Comparison of ENCODE assay signal across 14 mouse cellular contexts in the genomic region with DNA sequence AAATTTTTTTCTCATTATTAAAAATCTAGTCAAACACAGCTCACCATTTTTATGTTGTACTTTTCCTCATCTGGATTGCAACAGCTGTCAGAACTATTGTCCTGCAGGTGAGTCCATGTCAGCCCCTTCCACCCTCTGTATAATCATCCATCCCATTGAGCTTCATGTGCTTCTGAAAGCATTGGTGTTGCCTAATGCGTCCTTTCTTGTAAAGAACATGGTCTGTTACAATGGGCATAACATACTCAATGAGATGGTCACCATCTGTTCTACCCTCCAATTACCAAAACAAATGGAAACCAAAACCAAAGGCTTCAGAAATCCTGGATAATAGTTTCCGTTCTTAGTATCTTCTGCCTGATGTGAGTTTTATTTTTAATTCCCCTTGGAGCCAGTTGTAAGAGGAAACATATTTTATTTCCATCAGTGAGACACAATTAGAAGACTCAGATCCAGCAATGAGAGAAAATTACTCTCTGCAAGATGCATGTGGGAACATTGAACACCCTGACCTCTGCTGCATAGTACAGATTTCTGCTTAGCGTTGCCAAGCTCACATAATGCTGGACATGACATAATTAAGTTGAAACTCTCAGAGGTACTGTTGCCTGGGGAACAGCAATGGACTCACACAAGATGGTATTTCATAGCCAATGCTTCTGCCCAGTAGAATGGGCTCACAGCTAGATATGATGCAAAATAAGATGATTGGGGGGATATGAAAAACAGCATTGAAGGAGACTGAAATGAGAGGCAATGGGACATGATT.
A peak's percentile ranks its signal among the peaks of the same experiment; 100 is the strongest.
DNase-seq lines count a peak whose midpoint lies in the region; ATAC-seq and TF ChIP-seq lines count a peak whose summit lies in the region.
"Had no signal": no experiment of that assay in that cellular context is flagged by ENCODE, and none has a peak within 500 bp of the region (broad histone marks: within the 10 kb centered on the region; RNA-seq: fewer than 3 reads in every experiment).

No protein-coding gene starts in this region.

- no peaks in the 10 kb centered on the region for H3K36me3 ChIP-seq in embryonic facial prominence, embryonic 14.5 days (ENCODE audit: control insufficient read depth, insufficient read depth, low read length)
- no peaks in the 10 kb centered on the region for H3K36me3 ChIP-seq in embryonic facial prominence, embryonic 10.5 days (replicated peaks)
- H3K36me3 ChIP-seq in limb, embryonic 14.5 days (ENCODE audit: control insufficient read depth, insufficient read depth, low read length): no peaks in the 10 kb centered on the region
- H3K36me3 ChIP-seq in limb, embryonic 10.5 days: no peaks in the 10 kb centered on the region
- H3K36me3 ChIP-seq in forebrain, embryonic 15.5 days: no peaks in the 10 kb centered on the region
- H3K36me3 ChIP-seq in liver, postnatal 0 days (replicated peaks; ENCODE audit: insufficient read depth, low read length): no peaks in the 10 kb centered on the region
- H3K36me3 ChIP-seq: heart, embryonic 13.5 days; limb, embryonic 15.5 days had no signal

- no peak for TF ChIP-seq POLR2A in limb, embryonic 14.5 days (IDR thresholded peaks at IDR 0.05; ENCODE audit: borderline replicate concordance, extremely low read depth, insufficient read depth, insufficient read length)

- no peak overlapping the region for H3K9ac ChIP-seq in embryonic facial prominence, embryonic 14.5 days (ENCODE audit: low read depth, low read length)
- H3K9ac ChIP-seq in limb, embryonic 14.5 days (ENCODE audit: low read depth, low read length, severe bottlenecking): no peak overlapping the region
- H3K9ac ChIP-seq in forebrain, embryonic 15.5 days (replicated peaks): no peak overlapping the region
- no peak overlapping the region for H3K9ac ChIP-seq in liver, postnatal 0 days (replicated peaks)
- H3K9ac ChIP-seq: heart, embryonic 13.5 days; limb, embryonic 15.5 days had no signal

- H3K4me2 ChIP-seq in embryonic facial prominence, embryonic 14.5 days (ENCODE audit: low read depth, low read length): no peak overlapping the region
- H3K4me2 ChIP-seq in limb, embryonic 14.5 days (replicated peaks; ENCODE audit: low read depth, low read length, severe bottlenecking): no peak overlapping the region
- H3K4me2 ChIP-seq in forebrain, embryonic 15.5 days (replicated peaks): no peak overlapping the region
- no peak overlapping the region for H3K4me2 ChIP-seq in liver, postnatal 0 days (ENCODE audit: low read depth, low read length)
- H3K4me2 ChIP-seq: heart, embryonic 13.5 days; limb, embryonic 15.5 days had no signal

- H3K4me1 ChIP-seq in embryonic facial prominence, embryonic 14.5 days (ENCODE audit: control insufficient read depth, insufficient read depth, low read length): no peaks in the 10 kb centered on the region
- no peaks in the 10 kb centered on the region for H3K4me1 ChIP-seq in embryonic facial prominence, embryonic 10.5 days
- H3K4me1 ChIP-seq in limb, embryonic 14.5 days (ENCODE audit: control insufficient read depth, insufficient read depth, low read length): no peaks in the 10 kb centered on the region
- no peaks in the 10 kb centered on the region for H3K4me1 ChIP-seq in limb, embryonic 10.5 days
- no peaks in the 10 kb centered on the region for H3K4me1 ChIP-seq in forebrain, embryonic 15.5 days
- H3K4me1 ChIP-seq in liver, postnatal 0 days (ENCODE audit: insufficient read depth): no peaks in the 10 kb centered on the region
- H3K4me1 ChIP-seq: heart, embryonic 13.5 days; limb, embryonic 15.5 days had no signal

- DNase-seq in embryonic facial prominence, embryonic 14.5 days (ENCODE audit: low spot score): peak; percentile 48
- no peak for DNase-seq in embryonic facial prominence, embryonic 10.5 days (ENCODE audit: low spot score)
- no peak for DNase-seq in limb, embryonic 14.5 days (ENCODE audit: low spot score)
- DNase-seq in limb, embryonic 10.5 days (ENCODE audit: low spot score): no peak
- DNase-seq in skeletal muscle tissue, adult 2 months (ENCODE audit: low read depth, low spot score): peak; percentile 3
- no peak for DNase-seq in liver, postnatal 0 days
- DNase-seq: kidney, adult 9 months; lung, adult 2 months; thymus, postnatal 14 days had no signal

- H3K4me3 ChIP-seq in embryonic facial prominence, embryonic 14.5 days (ENCODE audit: low read depth, low read length): no peak overlapping the region
- H3K4me3 ChIP-seq in embryonic facial prominence, embryonic 10.5 days: no peak overlapping the region
- no peak overlapping the region for H3K4me3 ChIP-seq in limb, embryonic 14.5 days (replicated peaks; ENCODE audit: low read length)
- no peak overlapping the region for H3K4me3 ChIP-seq in limb, embryonic 10.5 days
- no peak overlapping the region for H3K4me3 ChIP-seq in forebrain, embryonic 15.5 days
- H3K4me3 ChIP-seq in liver, postnatal 0 days (ENCODE audit: low read depth, low read length): no peak overlapping the region
- H3K4me3 ChIP-seq: heart, embryonic 13.5 days; limb, embryonic 15.5 days had no signal

- ATAC-seq in embryonic facial prominence, embryonic 14.5 days (ENCODE audit: low read depth): peak; percentile 70; the same call in 1 of the 2 replicates
- peak; percentile 41; the same call in 1 of the 2 replicates for ATAC-seq in limb, embryonic 14.5 days (ENCODE audit: low FRiP score, low read depth)
- peak; percentile 61; the same call in 1 of the 2 replicates for ATAC-seq in forebrain, embryonic 15.5 days (replicated peaks)
- ATAC-seq in liver, postnatal 0 days: no peak
- ATAC-seq: activated CD4-positive, CD25-positive, alpha-beta regulatory T cell, adult 4 months had no signal

- H3K27ac ChIP-seq in embryonic facial prominence, embryonic 14.5 days (replicated peaks; ENCODE audit: low read depth, low read length): no peak overlapping the region
- no peak overlapping the region for H3K27ac ChIP-seq in embryonic facial prominence, embryonic 10.5 days (replicated peaks)
- no peak overlapping the region for H3K27ac ChIP-seq in limb, embryonic 14.5 days (replicated peaks; ENCODE audit: low read depth, low read length)
- H3K27ac ChIP-seq in limb, embryonic 10.5 days: no peak overlapping the region
- H3K27ac ChIP-seq in forebrain, embryonic 15.5 days (replicated peaks): no peak overlapping the region
- no peak overlapping the region for H3K27ac ChIP-seq in liver, postnatal 0 days (ENCODE audit: low read depth)
- H3K27ac ChIP-seq: heart, embryonic 13.5 days; limb, embryonic 15.5 days; macrophage had no signal

- H3K9me3 ChIP-seq in embryonic facial prominence, embryonic 14.5 days (ENCODE audit: control insufficient read depth, low read length): no peaks in the 10 kb centered on the region
- H3K9me3 ChIP-seq in embryonic facial prominence, embryonic 10.5 days: no peaks in the 10 kb centered on the region
- H3K9me3 ChIP-seq in limb, embryonic 14.5 days (ENCODE audit: control insufficient read depth, low read length): no peaks in the 10 kb centered on the region
- no peaks in the 10 kb centered on the region for H3K9me3 ChIP-seq in limb, embryonic 10.5 days (replicated peaks)
- H3K9me3 ChIP-seq in forebrain, embryonic 15.5 days: no peaks in the 10 kb centered on the region
- H3K9me3 ChIP-seq in liver, postnatal 0 days (ENCODE audit: low read length): no peaks in the 10 kb centered on the region
- H3K9me3 ChIP-seq: heart, embryonic 13.5 days; limb, embryonic 15.5 days had no signal

- TF ChIP-seq CTCF in liver, postnatal 0 days (IDR thresholded peaks at IDR 0.05; ENCODE audit: low read depth): no peak

- WGBS in embryonic facial prominence, embryonic 14.5 days: 62% methylated on average over 3 of the region's 3 CpGs
- 76% methylated on average over 3 of the region's 3 CpGs for WGBS in embryonic facial prominence, embryonic 10.5 days
- 81% methylated on average over 3 of the region's 3 CpGs for WGBS in limb, embryonic 14.5 days
- 94% methylated on average over 3 of the region's 3 CpGs for WGBS in limb, embryonic 10.5 days
- WGBS in forebrain, embryonic 15.5 days: 48% methylated on average over 3 of the region's 3 CpGs
- WGBS in liver, postnatal 0 days (ENCODE audit: insufficient replicate concordance): 68% methylated on average over 3 of the region's 3 CpGs

- no peaks in the 10 kb centered on the region for H3K27me3 ChIP-seq in embryonic facial prominence, embryonic 14.5 days (replicated peaks; ENCODE audit: control insufficient read depth, insufficient read depth, low read length)
- no peaks in the 10 kb centered on the region for H3K27me3 ChIP-seq in embryonic facial prominence, embryonic 10.5 days (replicated peaks; ENCODE audit: low read depth, poor library complexity, severe bottlenecking)
- H3K27me3 ChIP-seq in limb, embryonic 14.5 days (ENCODE audit: control insufficient read depth, insufficient read depth, low read length): no peaks in the 10 kb centered on the region
- H3K27me3 ChIP-seq in limb, embryonic 10.5 days (ENCODE audit: low read depth, poor library complexity, severe bottlenecking): no peaks in the 10 kb centered on the region
- H3K27me3 ChIP-seq in forebrain, embryonic 15.5 days: no peaks in the 10 kb centered on the region
- no peaks in the 10 kb centered on the region for H3K27me3 ChIP-seq in liver, postnatal 0 days (ENCODE audit: insufficient read depth, low read length)
- H3K27me3 ChIP-seq: heart, embryonic 13.5 days; limb, embryonic 15.5 days had no signal

- TF ChIP-seq EP300 in liver, postnatal 0 days (IDR thresholded peaks at IDR 0.05; ENCODE audit: low read depth): no peak

Comparison
In these comparisons a context has a peak if more than half of its experiments do, and no peak if none do; other contexts are left out.
1. DNase-seq: peak in embryonic facial prominence, embryonic 14.5 days (single experiment) and skeletal muscle tissue, adult 2 months (single experiment); none in embryonic facial prominence, embryonic 10.5 days (single experiment), limb, embryonic 14.5 days (single experiment), limb, embryonic 10.5 days (single experiment) and liver, postnatal 0 days (single experiment).